21 mouse cellular contexts compared by ENCODE assay signal in genomic region chr19:42567020-42567419, GRCm38 (mm10). TPM values are rescaled to one million over a fixed set of nuclear protein-coding genes. Genes with fewer than 3 reads are reported as not detected.
DNase-seq lines count a peak whose midpoint lies in the region; ATAC-seq and TF ChIP-seq lines count a peak whose summit lies in the region.
"Had no signal": no experiment of that assay in that cellular context is flagged by ENCODE, and none has a peak within 500 bp of the region (broad histone marks: within the 10 kb centered on the region; RNA-seq: fewer than 3 reads in every experiment).

No protein-coding gene starts in this region.

- no peak for TF ChIP-seq POLR2A in lung, adult 2 months (IDR thresholded peaks at IDR 0.05; ENCODE audit: borderline replicate concordance, extremely low read depth, low read depth, low read length)

- no peak overlapping the region for H3K27ac ChIP-seq in heart, embryonic 12.5 days (ENCODE audit: poor library complexity, severe bottlenecking)
- H3K27ac ChIP-seq in lung, embryonic 16.5 days (ENCODE audit: low read length) = no peak overlapping the region
- no peak overlapping the region for H3K27ac ChIP-seq in hindbrain, postnatal 0 days
- H3K27ac ChIP-seq: embryonic facial prominence, embryonic 15.5 days; forebrain, embryonic 10.5 days; forebrain, embryonic 15.5 days; heart, embryonic 10.5 days; heart, embryonic 15.5 days; hindbrain, embryonic 13.5 days had no signal

- no peaks in the 10 kb centered on the region for H3K9me3 ChIP-seq in heart, embryonic 12.5 days (replicated peaks)
- no peaks in the 10 kb centered on the region for H3K9me3 ChIP-seq in lung, embryonic 16.5 days (ENCODE audit: control insufficient read depth, low read length)
- no peaks in the 10 kb centered on the region for H3K9me3 ChIP-seq in hindbrain, postnatal 0 days (ENCODE audit: low read length)
- H3K9me3 ChIP-seq: embryonic facial prominence, embryonic 15.5 days; forebrain, embryonic 10.5 days; forebrain, embryonic 15.5 days; heart, embryonic 10.5 days; heart, embryonic 15.5 days; hindbrain, embryonic 13.5 days had no signal

- peak; percentile 12 for DNase-seq in heart, adult 8-10 months (ENCODE audit: low spot score)
- DNase-seq in lung, adult 2 months = no peak
- DNase-seq in 3T3-L1 (ENCODE audit: low read depth, low spot score) = peak; percentile 85
- DNase-seq in hindbrain, postnatal 0 days (ENCODE audit: low spot score) = no peak
- DNase-seq in natural killer cell, adult 2 months (ENCODE audit: low spot score in 2 of 2) = no peak
- DNase-seq: adrenal gland, adult 2 months; adrenal gland, postnatal 25 days; B cell, adult 2 months; embryo, embryonic 11 days; gastrocnemius, postnatal 36 days had no signal

- no peak overlapping the region for H3K9ac ChIP-seq in heart, embryonic 12.5 days
- no peak overlapping the region for H3K9ac ChIP-seq in lung, embryonic 16.5 days (ENCODE audit: low read length)
- H3K9ac ChIP-seq in hindbrain, postnatal 0 days (replicated peaks; ENCODE audit: low read length) = no peak overlapping the region
- H3K9ac ChIP-seq: embryonic facial prominence, embryonic 15.5 days; forebrain, embryonic 15.5 days; heart, embryonic 15.5 days; hindbrain, embryonic 13.5 days had no signal

- no peak for TF ChIP-seq CTCF in lung, adult 2 months (IDR thresholded peaks at IDR 0.05; ENCODE audit: insufficient read depth, low read length)
- TF ChIP-seq CTCF in hindbrain, postnatal 0 days (IDR thresholded peaks at IDR 0.05; ENCODE audit: low read depth) = no peak

- no peaks in the 10 kb centered on the region for H3K27me3 ChIP-seq in heart, embryonic 12.5 days (replicated peaks)
- H3K27me3 ChIP-seq in lung, embryonic 16.5 days (ENCODE audit: control insufficient read depth, insufficient read depth, low read depth, low read length) = no peaks in the 10 kb centered on the region
- H3K27me3 ChIP-seq in hindbrain, postnatal 0 days (ENCODE audit: insufficient read depth, low read length) = no peaks in the 10 kb centered on the region
- H3K27me3 ChIP-seq: embryonic facial prominence, embryonic 15.5 days; forebrain, embryonic 15.5 days; heart, embryonic 15.5 days; hindbrain, embryonic 13.5 days had no signal

- no peak for ATAC-seq in heart, embryonic 12.5 days (ENCODE audit: insufficient number of reproducible peaks, low FRiP score)
- ATAC-seq in lung, embryonic 16.5 days (ENCODE audit: low read depth) = 0 out of 2 replicates have a peak, but pooled peaks have one; percentile 38
- ATAC-seq in hindbrain, postnatal 0 days = no peak
- ATAC-seq: forebrain, embryonic 15.5 days had no signal

- no peak overlapping the region for H3K4me2 ChIP-seq in heart, embryonic 12.5 days
- no peak overlapping the region for H3K4me2 ChIP-seq in lung, embryonic 16.5 days (ENCODE audit: low read depth, low read length)
- no peak overlapping the region for H3K4me2 ChIP-seq in hindbrain, postnatal 0 days (ENCODE audit: low read depth, low read length)
- H3K4me2 ChIP-seq: embryonic facial prominence, embryonic 15.5 days; forebrain, embryonic 15.5 days; heart, embryonic 15.5 days; hindbrain, embryonic 13.5 days had no signal

- peaks cover 19% of the 10 kb centered on the region for H3K36me3 ChIP-seq in heart, embryonic 12.5 days
- peaks cover 3% of the 10 kb centered on the region; the same call in 1 of the 2 replicates for H3K36me3 ChIP-seq in lung, embryonic 16.5 days (ENCODE audit: control insufficient read depth, insufficient read depth, low read length)
- H3K36me3 ChIP-seq in hindbrain, postnatal 0 days (ENCODE audit: insufficient read depth, low read length) = no peaks in the 10 kb centered on the region; the same call in 1 of the 2 replicates

- H3K4me1 ChIP-seq in heart, embryonic 12.5 days (replicated peaks) = 0 out of 2 replicates have a peak, but pooled peaks cover 3% of the 10 kb centered on the region
- no peaks in the 10 kb centered on the region for H3K4me1 ChIP-seq in lung, embryonic 16.5 days (replicated peaks; ENCODE audit: control insufficient read depth, insufficient read depth, low read length)
- peaks cover 8% of the 10 kb centered on the region; the same call in 1 of the 2 replicates for H3K4me1 ChIP-seq in lung, adult 2 months (ENCODE audit: control insufficient read depth, insufficient read depth, low read length)
- H3K4me1 ChIP-seq in hindbrain, postnatal 0 days (ENCODE audit: insufficient read depth, low read length) = no peaks in the 10 kb centered on the region
- H3K4me1 ChIP-seq: embryonic facial prominence, embryonic 15.5 days; forebrain, embryonic 10.5 days; heart, embryonic 15.5 days had no signal

- no peak overlapping the region for H3K4me3 ChIP-seq in heart, embryonic 12.5 days
- H3K4me3 ChIP-seq in lung, embryonic 16.5 days (ENCODE audit: low read length) = no peak overlapping the region
- no peak overlapping the region for H3K4me3 ChIP-seq in lung, adult 2 months (replicated peaks; ENCODE audit: extremely low read depth, low read depth, low read length)
- H3K4me3 ChIP-seq in hindbrain, postnatal 0 days (ENCODE audit: low read length) = no peak overlapping the region
- H3K4me3 ChIP-seq: embryonic facial prominence, embryonic 15.5 days; erythroblast, embryonic 14.5 days; forebrain, embryonic 10.5 days; forebrain, embryonic 15.5 days; heart, embryonic 10.5 days; heart, embryonic 15.5 days; hindbrain, embryonic 13.5 days had no signal

RNA-seq across cellular contexts. Expression of gene Loxl4, which starts 45.6 kb away (rescaled TPM):
- 1 to 10 TPM in 1 of 4 experiments, under 1 TPM in 3; 0.60 to 1.1 (median 0.81) TPM for total RNA-seq in heart, adult 8-10 months (2022)
- polyA plus RNA-seq in heart, embryonic 12.5 days (2016; fragmentation: Nextera tagmentation; extraction: Ambion mirVana) = 0.18 and 0.27 TPM in 2 replicates
- polyA plus RNA-seq in lung, embryonic 16.5 days (2015; fragmentation: Nextera tagmentation; extraction: Ambion mirVana) = 0.67 and 0.94 TPM in 2 replicates
- 1.8 and 2.5 TPM in 2 replicates for polyA plus RNA-seq in lung, adult 2 months (2012; rRNA removed)
- total RNA-seq in hindbrain, postnatal 0 days (2014; rRNA removed) = 0.72 and 0.78 TPM in 2 replicates
- 0.18 TPM in 1 of 2 replicates, not detected in the other for polyA plus RNA-seq in hindbrain, postnatal 0 days (2015; fragmentation: Nextera tagmentation; extraction: Ambion mirVana)
- total RNA-seq: common myeloid progenitor, adult 5-6 weeks; hematopoietic stem cell, adult 5-6 weeks had no signal
- polyA plus RNA-seq: erythroblast, embryonic 14.5 days had no signal

RNA-seq across cellular contexts. Expression of gene R3hcc1l, which starts 48.5 kb away (rescaled TPM):
- total RNA-seq in heart, adult 8-10 months (2022) = 10 to 100 TPM; 24.6 to 29.5 (median 26.5) TPM
- polyA plus RNA-seq in heart, embryonic 12.5 days (2016; fragmentation: Nextera tagmentation; extraction: Ambion mirVana) = 16.0 and 18.0 TPM in 2 replicates
- polyA plus RNA-seq in lung, embryonic 16.5 days (2015; fragmentation: Nextera tagmentation; extraction: Ambion mirVana) = 19.2 and 20.1 TPM in 2 replicates
- polyA plus RNA-seq in lung, adult 2 months (2012; rRNA removed) = 3.8 and 4.8 TPM in 2 replicates
- 7.2 and 8.1 TPM in 2 replicates for total RNA-seq in hindbrain, postnatal 0 days (2014; rRNA removed)
- 8.8 and 10.5 TPM in 2 replicates for polyA plus RNA-seq in hindbrain, postnatal 0 days (2015; fragmentation: Nextera tagmentation; extraction: Ambion mirVana)

Comparison
In these comparisons a context has a peak if more than half of its experiments do, and no peak if none do; other contexts are left out.
1. DNase-seq: peak in heart, adult 8-10 months (single experiment) and 3T3-L1 (single experiment); none in lung, adult 2 months (single experiment), hindbrain, postnatal 0 days (single experiment) and natural killer cell, adult 2 months (0 of 2).